Mouse (Mus musculus): Measurements from ENCODE around the gene Lect2. TPM values are rescaled to one million over a fixed set of nuclear protein-coding genes. Genes with fewer than 3 reads are reported as not detected.

Lect2 gene
- polyA plus RNA-seq, 1 experiment from 2014 or later: 0.19 TPM

GRCm38 (mm10) chr13:56555957-56556356 is 7.7 kb upstream of the Lect2 start:
- H3K4me1 ChIP-seq: peaks cover 44% of the 10 kb centered on the region
- 2% methylated on average over 1 of the region's 1 CpGs for WGBS
- no peaks in the 10 kb centered on the region for H3K9me3 ChIP-seq
- H3K4me2 ChIP-seq: no peak overlapping the region
- no peaks in the 10 kb centered on the region for H3K27me3 ChIP-seq (replicated peaks)
- no peaks in the 10 kb centered on the region for H3K36me3 ChIP-seq
- H3K9ac ChIP-seq: no peak overlapping the region
- H3K27ac ChIP-seq (replicated peaks): no peak overlapping the region
- ATAC-seq (ENCODE audit: extremely low read depth, insufficient number of reproducible peaks, low FRiP score, low TSS enrichment): no peak
- H3K4me3 ChIP-seq: no peak overlapping the region

- no peak for ATAC-seq (ENCODE audit: extremely low read depth, insufficient number of reproducible peaks, low FRiP score, low TSS enrichment)
- no peaks in the 10 kb centered on the region for H3K27me3 ChIP-seq (replicated peaks)
- H3K36me3 ChIP-seq: no peaks in the 10 kb centered on the region
- H3K4me1 ChIP-seq: peaks cover 54% of the 10 kb centered on the region
- H3K4me3 ChIP-seq: no peak overlapping the region
- H3K4me2 ChIP-seq: no peak overlapping the region
- 36% methylated on average over 2 of the region's 2 CpGs for WGBS
- no peaks in the 10 kb centered on the region for H3K9me3 ChIP-seq
- H3K9ac ChIP-seq: no peak overlapping the region
- no peak overlapping the region for H3K27ac ChIP-seq (replicated peaks)
These were observed 6.1 kb upstream of the Lect2 start for GRCm38 (mm10) chr13:56554409-56554808.

GRCm38 (mm10) chr13:56553923-56554322 is 5.6 kb upstream of the Lect2 start:
- Histone ChIP-seq H3K9me3 (no peaks in the 10 kb centered on the region), H3K4me1 (peaks cover 54% of the 10 kb centered on the region), H3K27ac (replicated peaks) (no peak overlapping the region), H3K4me3 (no peak overlapping the region), H3K9ac (no peak overlapping the region), H3K4me2 (no peak overlapping the region), H3K27me3 (replicated peaks) (no peaks in the 10 kb centered on the region), H3K36me3 (no peaks in the 10 kb centered on the region)
- ATAC-seq (ENCODE audit: extremely low read depth, insufficient number of reproducible peaks, low FRiP score, low TSS enrichment): no peak
- WGBS: 47% methylated on average over 2 of the region's 2 CpGs

GRCm38 (mm10) chr13:56551661-56552060 is 3.4 kb upstream of the Lect2 start:
- WGBS: 70% methylated on average over 6 of the region's 6 CpGs
- Histone ChIP-seq H3K36me3 (no peaks in the 10 kb centered on the region), H3K9me3 (no peaks in the 10 kb centered on the region), H3K27me3 (replicated peaks) (no peaks in the 10 kb centered on the region), H3K4me2 (no peak overlapping the region), H3K4me1 (peaks cover 49% of the 10 kb centered on the region), H3K4me3 (no peak overlapping the region), H3K27ac (replicated peaks) (no peak overlapping the region), H3K9ac (no peak overlapping the region)
- ATAC-seq (ENCODE audit: extremely low read depth, insufficient number of reproducible peaks, low FRiP score, low TSS enrichment): no peak

GRCm38 (mm10) chr13:56550574-56550973 is 2.3 kb upstream of the Lect2 start:
- no peak overlapping the region for H3K27ac ChIP-seq (replicated peaks)
- H3K9me3 ChIP-seq: no peaks in the 10 kb centered on the region
- no peak overlapping the region for H3K4me3 ChIP-seq
- H3K4me2 ChIP-seq: no peak overlapping the region
- H3K4me1 ChIP-seq: peaks cover 39% of the 10 kb centered on the region
- 18% methylated on average over 1 of the region's 1 CpGs for WGBS
- no peak overlapping the region for H3K9ac ChIP-seq
- H3K27me3 ChIP-seq (replicated peaks): no peaks in the 10 kb centered on the region
- no peaks in the 10 kb centered on the region for H3K36me3 ChIP-seq
- no peak for ATAC-seq (ENCODE audit: extremely low read depth, insufficient number of reproducible peaks, low FRiP score, low TSS enrichment)

GRCm38 (mm10) chr13:56549364-56549763 is 1.1 kb upstream of the Lect2 start:
- H3K27me3 ChIP-seq (replicated peaks): no peaks in the 10 kb centered on the region
- no peak overlapping the region for H3K27ac ChIP-seq (replicated peaks)
- H3K9me3 ChIP-seq: no peaks in the 10 kb centered on the region
- no peak overlapping the region for H3K4me3 ChIP-seq
- no peaks in the 10 kb centered on the region for H3K36me3 ChIP-seq
- H3K9ac ChIP-seq: no peak overlapping the region
- peaks cover 39% of the 10 kb centered on the region for H3K4me1 ChIP-seq
- ATAC-seq (ENCODE audit: extremely low read depth, insufficient number of reproducible peaks, low FRiP score, low TSS enrichment): no peak
- no peak overlapping the region for H3K4me2 ChIP-seq
- 32% methylated on average over 4 of the region's 4 CpGs for WGBS

- Histone ChIP-seq H3K9ac (no peak overlapping the region), H3K36me3 (no peaks in the 10 kb centered on the region), H3K27ac (replicated peaks) (no peak overlapping the region), H3K27me3 (replicated peaks) (no peaks in the 10 kb centered on the region), H3K4me1 (peaks cover 10% of the 10 kb centered on the region), H3K4me3 (no peak overlapping the region), H3K4me2 (no peak overlapping the region), H3K9me3 (no peaks in the 10 kb centered on the region)
- no peak for ATAC-seq (ENCODE audit: extremely low read depth, insufficient number of reproducible peaks, low FRiP score, low TSS enrichment)
- WGBS: 68% methylated on average over 3 of the region's 3 CpGs
These were observed 3.3 kb downstream of the Lect2 start for GRCm38 (mm10) chr13:56544956-56545355.

GRCm38 (mm10) chr13:56543805-56544204 is 4.5 kb downstream of the Lect2 start:
- Histone ChIP-seq H3K27ac (replicated peaks) (no peak overlapping the region), H3K27me3 (replicated peaks) (no peaks in the 10 kb centered on the region), H3K4me3 (no peak overlapping the region), H3K9ac (no peak overlapping the region), H3K36me3 (no peaks in the 10 kb centered on the region), H3K4me1 (no peaks in the 10 kb centered on the region), H3K4me2 (no peak overlapping the region), H3K9me3 (no peaks in the 10 kb centered on the region)
- 76% methylated on average over 9 of the region's 9 CpGs for WGBS
- ATAC-seq (ENCODE audit: extremely low read depth, insufficient number of reproducible peaks, low FRiP score, low TSS enrichment): no peak

- WGBS: 86% methylated on average over 4 of the region's 4 CpGs
- H3K36me3 ChIP-seq: no peaks in the 10 kb centered on the region
- H3K9ac ChIP-seq: no peak overlapping the region
- H3K4me3 ChIP-seq: no peak overlapping the region
- peaks cover 3% of the 10 kb centered on the region for H3K9me3 ChIP-seq
- H3K27me3 ChIP-seq (replicated peaks): no peaks in the 10 kb centered on the region
- H3K4me1 ChIP-seq: no peaks in the 10 kb centered on the region
- H3K27ac ChIP-seq (replicated peaks): no peak overlapping the region
- H3K4me2 ChIP-seq: no peak overlapping the region
- no peak for ATAC-seq (ENCODE audit: extremely low read depth, insufficient number of reproducible peaks, low FRiP score, low TSS enrichment)
These were observed 8.5 kb downstream of the Lect2 start for GRCm38 (mm10) chr13:56539846-56540245.

GRCm38 (mm10) chr13:56537026-56537425 is 11.3 kb downstream of the Lect2 start:
- H3K4me3 ChIP-seq: no peak overlapping the region
- H3K4me2 ChIP-seq: no peak overlapping the region
- no peak overlapping the region for H3K9ac ChIP-seq
- H3K4me1 ChIP-seq: no peaks in the 10 kb centered on the region
- H3K36me3 ChIP-seq: 0 out of 2 replicates have a peak, but pooled peaks cover 5% of the 10 kb centered on the region
- no peak for ATAC-seq (ENCODE audit: extremely low read depth, insufficient number of reproducible peaks, low FRiP score, low TSS enrichment)
- WGBS: 74% methylated on average over 12 of the region's 12 CpGs
- H3K9me3 ChIP-seq: peaks cover 10% of the 10 kb centered on the region
- H3K27ac ChIP-seq (replicated peaks): no peak overlapping the region
- H3K27me3 ChIP-seq (replicated peaks): no peaks in the 10 kb centered on the region

- H3K9me3 ChIP-seq: peaks cover 10% of the 10 kb centered on the region
- 73% methylated on average over 5 of the region's 5 CpGs for WGBS
- ATAC-seq (ENCODE audit: extremely low read depth, insufficient number of reproducible peaks, low FRiP score, low TSS enrichment): no peak
- H3K27ac ChIP-seq (replicated peaks): no peak overlapping the region
- H3K4me3 ChIP-seq: no peak overlapping the region
- H3K36me3 ChIP-seq: 0 out of 2 replicates have a peak, but pooled peaks cover 5% of the 10 kb centered on the region
- no peak overlapping the region for H3K4me2 ChIP-seq
- H3K9ac ChIP-seq: no peak overlapping the region
- H3K27me3 ChIP-seq (replicated peaks): no peaks in the 10 kb centered on the region
- no peaks in the 10 kb centered on the region for H3K4me1 ChIP-seq
These were observed 12.7 kb downstream of the Lect2 start for GRCm38 (mm10) chr13:56535570-56535969.

- peaks cover 10% of the 10 kb centered on the region for H3K9me3 ChIP-seq
- H3K4me2 ChIP-seq: no peak overlapping the region
- H3K27ac ChIP-seq (replicated peaks): no peak overlapping the region
- H3K36me3 ChIP-seq: 0 out of 2 replicates have a peak, but pooled peaks cover 5% of the 10 kb centered on the region
- H3K27me3 ChIP-seq (replicated peaks): no peaks in the 10 kb centered on the region
- no peak overlapping the region for H3K4me3 ChIP-seq
- no peak overlapping the region for H3K9ac ChIP-seq
- ATAC-seq (ENCODE audit: extremely low read depth, insufficient number of reproducible peaks, low FRiP score, low TSS enrichment): no peak
- WGBS: 80% methylated on average over 5 of the region's 5 CpGs
- H3K4me1 ChIP-seq: no peaks in the 10 kb centered on the region
These were observed 13.4 kb downstream of the Lect2 start for GRCm38 (mm10) chr13:56534931-56535330.
